Mouse (Mus musculus): ENCODE results near the gene Pex14. TPM values are rescaled to one million over a fixed set of nuclear protein-coding genes. Genes with fewer than 3 reads are reported as not detected.
A peak's percentile ranks its signal among the peaks of the same experiment; 100 is the strongest.
"Not testable (repeated sequence)": the region's sequence is repeated elsewhere in the genome, so short reads cannot be mapped to it uniquely, and the experiment has no call there.

Gene Pex14
- total RNA-seq (2021) = 73.6 and 74.6 TPM in 2 replicates
- long read RNA-seq, transcript Pex14-201 (9 exons, 2,006 nt) = major isoform, 207 of 249 reads
- long read RNA-seq, partial matches to known transcripts = 15 of 249 reads
- long read RNA-seq, other reads (novel, unspliced or antisense) = 27 of 249 reads

DNA sequence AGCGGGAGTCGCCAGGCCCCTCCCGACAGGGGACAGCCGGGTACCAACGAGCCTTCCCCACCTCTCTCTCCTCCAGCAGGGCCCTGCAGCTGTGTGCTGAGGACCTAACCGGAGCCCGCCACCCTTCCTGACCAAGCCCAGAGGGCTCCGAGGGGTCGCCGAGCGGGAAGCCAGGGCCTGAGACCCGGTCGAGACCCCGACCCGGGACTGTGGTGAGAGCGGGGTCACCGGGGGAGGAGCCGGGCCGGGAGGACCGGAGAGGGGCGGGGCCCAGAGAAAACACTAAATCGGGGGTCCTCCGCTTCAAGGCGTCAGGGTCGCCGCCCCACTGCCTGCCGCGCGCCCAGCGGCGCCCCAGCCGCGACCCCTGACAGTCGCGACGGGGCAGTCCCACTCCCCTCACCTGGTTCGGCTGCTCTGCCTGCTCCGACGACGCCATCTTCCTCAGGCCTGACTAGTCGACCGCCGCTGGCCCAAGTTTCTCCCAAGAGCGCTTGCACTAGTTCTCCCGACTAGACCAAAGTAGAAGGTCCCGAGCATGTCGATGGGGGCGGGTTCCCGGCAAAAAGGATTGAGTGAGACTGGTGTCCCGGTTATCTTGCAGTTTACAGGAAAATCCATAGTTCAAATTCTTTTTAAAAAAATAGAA is at the start of gene Pex14:
TSS of gene Pex14 (minus strand) at position 508 of the 649 bp plus-strand sequence.
- DNase-seq = peak; percentile 90

DNA sequence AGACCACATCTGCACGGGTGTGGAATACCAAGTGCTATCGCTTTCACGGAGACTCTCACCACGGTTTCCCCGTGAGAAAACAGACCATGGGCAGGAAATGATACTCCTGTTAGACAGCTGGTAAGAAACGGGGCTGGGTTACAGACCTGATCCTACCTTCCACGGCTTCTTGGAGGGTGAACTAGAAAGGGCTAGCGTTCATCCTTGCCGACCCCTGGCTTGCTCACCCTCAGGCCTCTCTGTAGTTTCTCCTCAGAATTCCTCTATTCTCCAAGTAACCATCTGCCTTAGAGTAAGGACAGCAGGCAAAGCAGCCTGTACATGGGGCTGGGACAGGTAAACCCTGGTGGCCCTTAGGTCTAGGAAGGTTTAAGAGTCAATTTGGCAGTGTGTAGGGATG is 49.5 kb upstream of the Pex14 start:
- DNase-seq = no peak

DNA sequence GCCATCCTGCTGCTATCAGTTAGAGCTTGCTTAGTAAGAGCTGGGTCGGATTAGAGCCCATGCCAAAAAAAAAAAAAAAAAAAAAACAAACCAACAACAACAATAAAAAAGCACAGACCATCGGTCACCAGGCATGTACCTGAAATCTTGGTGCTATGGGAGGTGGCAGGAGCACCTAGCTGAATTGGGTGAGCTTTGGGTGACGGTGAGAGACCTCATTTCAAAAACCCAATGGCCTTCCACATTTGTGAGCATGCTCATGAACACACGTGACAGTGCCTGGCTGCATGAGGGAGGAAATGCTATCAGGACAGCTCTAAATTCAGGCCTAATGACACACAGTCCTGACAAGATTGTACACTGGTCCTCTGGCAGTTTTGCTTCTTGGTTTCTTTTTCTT is 48.4 kb upstream of the Pex14 start:
- DNase-seq = no peak

DNA sequence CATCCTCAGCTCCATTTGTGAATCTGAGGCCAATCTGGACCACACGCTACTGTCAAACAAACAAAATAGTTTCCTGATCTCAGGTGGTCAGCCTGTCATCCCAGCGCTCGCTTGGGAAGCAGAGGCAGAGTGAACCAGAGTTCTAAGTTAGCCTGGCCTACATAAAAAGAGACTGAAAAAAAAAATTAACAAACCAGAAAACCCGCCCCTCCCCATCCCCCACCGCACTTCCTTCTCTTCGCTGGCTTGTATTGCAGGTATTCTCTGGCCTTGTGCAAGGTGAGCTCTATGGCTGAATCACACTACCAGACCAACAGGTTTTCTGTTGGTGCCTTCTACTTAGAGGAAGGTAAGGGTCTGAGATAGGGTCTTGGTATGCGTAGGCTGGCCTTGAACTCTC is 47.9 kb upstream of the Pex14 start:
- DNase-seq = no peak

DNA sequence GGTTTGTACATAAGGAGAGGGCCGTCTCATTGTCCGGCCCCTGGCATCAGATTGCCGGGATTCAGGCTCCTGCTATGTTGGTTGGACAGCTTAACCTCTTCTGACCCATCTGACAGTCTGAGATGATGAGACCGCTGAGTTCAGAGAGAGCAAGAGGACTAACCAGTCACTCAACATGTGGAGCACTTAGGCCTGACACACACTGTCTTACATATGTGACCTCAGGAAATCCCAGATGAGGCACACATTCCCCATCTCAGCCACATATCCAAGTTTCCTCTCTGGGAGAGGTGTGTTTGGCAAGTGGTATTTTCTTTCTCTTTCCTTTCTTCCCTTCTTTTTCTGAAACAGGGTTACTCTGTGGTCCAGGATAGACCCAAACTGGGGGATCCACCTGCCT is 45.5 kb upstream of the Pex14 start:
- no peak for DNase-seq

DNA sequence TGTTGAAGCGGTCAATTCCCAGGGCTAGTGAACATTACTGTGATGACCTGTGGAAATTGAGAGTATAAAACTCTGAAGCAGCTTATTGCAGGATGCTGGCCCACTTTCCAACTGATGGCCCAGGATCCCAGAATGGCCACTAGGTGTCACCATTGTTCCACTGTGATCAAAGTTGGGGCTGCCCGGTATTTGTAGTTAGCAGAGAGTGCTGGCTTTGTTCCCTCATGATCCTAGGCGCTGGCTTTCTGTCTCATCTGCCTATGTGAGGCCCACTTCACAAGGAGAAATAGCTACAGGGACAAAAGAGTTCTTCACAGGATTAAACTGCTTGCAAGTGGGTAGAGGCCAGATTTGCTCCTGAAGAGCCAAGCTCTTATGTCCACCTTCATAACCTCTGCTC is 44.8 kb upstream of the Pex14 start:
- peak; percentile 68 for DNase-seq

DNA sequence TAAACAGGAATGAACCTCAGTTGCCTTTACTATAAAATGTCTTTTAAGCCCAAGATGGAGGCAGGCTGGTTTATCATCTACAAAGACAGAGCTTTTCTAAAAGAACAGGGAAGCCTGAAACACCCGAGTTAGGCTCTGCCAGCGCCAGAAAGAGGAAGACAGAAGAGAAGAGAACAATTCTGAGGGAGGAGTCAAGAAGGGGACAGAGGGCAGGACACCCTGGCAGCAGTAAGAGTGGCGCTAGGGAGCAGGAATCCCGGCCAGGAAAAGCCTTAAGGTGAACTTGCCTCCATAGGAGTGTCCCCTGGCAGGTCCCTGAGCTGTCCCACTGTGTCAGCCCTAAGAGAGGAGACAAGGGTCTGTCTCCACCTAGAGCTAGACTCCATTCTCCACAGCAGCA is 43.9 kb upstream of the Pex14 start:
- DNase-seq = no peak

DNA sequence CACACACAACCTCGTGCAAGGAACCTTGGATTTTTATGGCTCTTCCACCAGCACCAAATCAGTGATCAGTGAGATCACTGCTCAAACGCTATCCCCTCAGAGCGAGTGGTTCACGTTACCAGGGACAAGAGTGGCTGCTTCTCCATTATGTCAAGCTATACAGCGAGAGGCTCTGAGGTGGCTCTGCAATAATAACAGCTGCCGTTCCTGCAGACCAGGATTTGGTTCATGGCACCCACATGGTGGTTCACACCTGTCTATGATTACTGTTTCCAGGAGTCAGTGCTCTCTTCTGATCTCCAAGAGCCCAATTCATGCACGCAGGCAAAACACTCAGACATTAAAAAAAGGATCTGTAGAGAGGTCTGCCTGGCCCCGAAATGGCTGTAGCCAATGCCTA is 38.8 kb upstream of the Pex14 start:
- DNase-seq = no peak

DNA sequence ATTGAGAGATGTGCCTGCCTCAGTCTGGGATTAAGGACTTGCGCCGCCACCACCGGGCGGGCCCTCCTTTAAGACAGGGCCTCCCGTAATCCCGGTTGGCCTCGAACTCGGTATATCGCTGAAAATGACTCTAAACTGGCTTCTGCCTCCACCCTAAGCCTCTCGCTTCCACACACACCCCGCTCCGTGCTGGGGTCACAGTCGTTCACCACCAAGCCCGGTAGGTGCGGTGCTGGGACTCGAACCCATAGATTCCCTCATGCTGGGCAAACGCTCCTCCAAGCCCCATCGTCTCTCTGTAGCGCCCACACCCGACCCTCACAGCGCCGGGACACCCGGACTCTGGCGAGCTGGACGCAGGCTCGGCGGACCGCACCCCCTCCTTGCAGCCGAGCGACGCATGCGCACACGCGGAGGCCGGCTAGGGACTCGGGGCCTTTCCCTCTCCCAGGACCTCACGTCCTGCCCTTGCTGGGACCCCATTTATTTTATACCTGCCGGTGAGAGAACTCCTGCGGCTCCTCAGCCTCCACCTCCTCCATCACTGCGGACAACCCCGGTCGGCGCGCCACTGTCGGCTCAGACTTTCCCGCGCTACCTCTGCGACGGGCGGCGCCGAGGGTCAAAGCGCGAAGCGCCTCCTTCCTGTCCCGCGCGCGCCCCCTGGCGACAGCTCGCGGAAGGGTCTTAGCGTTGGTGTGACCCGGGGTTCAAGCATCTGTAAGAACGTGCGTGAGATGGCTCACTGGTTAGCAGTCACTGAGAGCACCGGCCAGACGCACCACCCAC is 37.5 kb upstream of the Pex14 start, which contains the start of gene Cenps:
TSS of gene Cenps (minus strand) at position 648 of the 789 bp plus-strand sequence.
- DNase-seq = peak; percentile 92

DNA sequence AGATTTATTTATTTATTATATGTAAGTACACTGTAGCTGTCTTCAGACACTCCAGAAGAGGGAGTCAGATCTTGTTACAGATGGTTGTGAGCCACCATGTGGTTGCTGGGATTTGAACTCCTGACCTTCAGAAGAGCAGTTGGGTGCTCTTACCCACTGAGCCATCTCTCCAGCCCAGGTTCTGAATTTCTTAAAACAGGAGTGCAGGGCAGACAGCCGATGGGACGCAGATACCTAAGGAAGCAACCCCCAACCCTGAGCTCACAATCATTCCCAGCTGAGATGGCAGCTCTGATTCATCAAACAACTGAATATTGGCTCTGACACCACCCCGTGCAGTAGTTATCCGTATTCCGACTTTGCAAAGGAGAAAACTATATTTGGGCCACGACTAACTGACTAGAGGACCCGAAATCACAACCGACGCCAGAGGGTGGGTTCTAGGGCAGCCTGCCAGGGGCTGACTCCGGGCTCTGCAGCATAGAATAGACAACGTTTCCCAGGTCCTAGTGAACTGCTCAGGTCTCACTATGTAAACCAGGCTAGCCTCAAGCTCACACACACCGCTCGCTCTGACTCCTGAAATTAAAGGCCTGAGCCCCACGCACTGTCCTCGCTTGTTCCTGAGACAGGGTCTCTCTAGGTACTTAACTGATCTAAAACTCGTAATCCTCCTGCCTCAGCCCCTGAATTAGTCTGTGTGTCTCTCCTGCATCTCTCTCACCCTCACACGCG is 36.6 kb upstream of the Pex14 start:
- no peak for DNase-seq

DNA sequence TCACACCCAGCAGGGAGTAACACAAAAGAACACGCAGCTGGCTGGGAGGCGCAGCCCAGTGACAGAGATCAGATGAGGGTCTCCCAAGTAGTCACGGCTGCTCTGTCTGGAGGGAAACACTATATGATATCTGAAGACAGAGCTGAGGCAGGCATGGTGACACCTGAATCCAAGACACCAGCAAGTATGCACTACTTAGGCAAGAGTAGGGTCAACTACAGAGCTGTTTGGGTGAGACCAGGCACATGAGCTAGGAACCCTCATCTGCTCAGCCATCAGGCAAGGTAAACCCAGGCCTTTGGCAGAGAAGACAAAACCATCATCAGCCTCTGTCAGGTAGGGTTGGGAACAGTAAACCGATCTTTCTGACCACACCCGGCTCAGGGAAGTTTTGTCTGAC is 33.7 kb upstream of the Pex14 start:
- no peak for DNase-seq

DNA sequence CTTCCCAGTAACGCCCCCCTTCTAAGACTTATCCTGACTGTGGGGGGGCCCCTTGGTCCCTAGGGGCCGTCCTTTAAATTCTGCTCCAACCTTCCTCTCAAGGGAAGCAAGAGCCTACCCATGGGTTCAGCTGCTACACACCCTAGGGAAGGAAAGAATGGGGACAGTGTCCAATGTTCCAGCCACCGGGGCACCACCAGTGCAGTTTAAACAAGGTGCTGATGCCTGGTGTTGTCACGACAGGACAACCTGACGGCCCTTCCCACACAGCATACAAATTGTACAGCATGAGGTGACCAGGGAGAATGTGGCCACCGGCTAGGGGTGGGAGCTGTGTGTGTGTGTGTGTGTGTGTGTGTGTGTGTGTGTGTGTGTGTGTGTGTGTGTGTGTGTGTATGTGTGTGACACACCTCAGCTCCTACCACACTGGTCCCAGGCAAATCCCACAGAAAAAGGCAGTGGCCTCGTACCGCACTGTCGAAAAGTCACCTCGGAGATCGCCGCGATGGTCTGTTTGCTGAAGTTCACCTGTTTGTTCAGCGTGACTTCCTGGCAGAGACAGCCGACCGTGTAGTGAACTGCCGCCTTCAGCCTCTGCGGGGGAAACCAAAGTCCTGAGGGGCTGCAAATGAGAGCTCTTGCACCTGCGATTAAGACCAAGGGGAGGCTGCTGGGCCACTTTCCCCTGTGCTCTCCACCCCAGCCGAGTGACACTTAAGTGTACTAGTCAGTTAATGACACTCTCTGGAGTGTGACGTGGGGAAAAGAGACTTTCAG is 32.3 kb upstream of the Pex14 start:
- no peak for DNase-seq

DNA sequence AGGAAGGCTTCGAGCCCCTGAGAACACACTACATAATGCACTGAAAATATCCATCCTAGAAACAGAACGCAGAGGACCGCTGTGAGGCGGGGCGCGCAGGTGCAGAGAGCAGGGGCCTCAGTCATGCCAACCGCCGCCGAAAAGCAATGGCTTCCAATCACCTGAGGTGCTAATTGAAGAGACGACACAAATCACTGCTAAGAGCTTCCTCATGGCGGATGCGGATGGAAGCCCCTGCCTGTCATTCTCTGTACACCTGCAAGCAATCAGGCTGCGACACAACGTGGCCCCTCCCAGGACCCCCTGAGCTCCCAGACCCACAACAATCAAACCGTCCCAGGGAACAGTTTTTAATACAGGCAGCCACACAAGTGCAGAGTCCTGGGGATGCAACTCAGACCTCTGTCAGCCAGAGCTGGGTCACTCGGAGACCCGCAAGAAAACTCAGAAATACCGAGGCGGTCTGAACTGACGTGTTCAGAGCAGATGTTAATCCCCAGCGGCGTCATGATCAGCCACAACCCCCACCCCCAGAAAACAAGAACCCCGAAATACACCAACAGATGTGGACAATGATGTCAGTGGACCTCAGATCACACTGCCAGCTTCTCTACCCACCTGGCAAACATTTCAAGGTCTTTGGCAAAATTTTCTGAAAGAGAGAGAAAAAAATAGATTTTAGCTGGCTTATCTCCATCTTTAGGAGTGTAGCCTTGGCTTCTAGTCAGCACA is 31.5 kb upstream of the Pex14 start:
- no peak for DNase-seq

DNA sequence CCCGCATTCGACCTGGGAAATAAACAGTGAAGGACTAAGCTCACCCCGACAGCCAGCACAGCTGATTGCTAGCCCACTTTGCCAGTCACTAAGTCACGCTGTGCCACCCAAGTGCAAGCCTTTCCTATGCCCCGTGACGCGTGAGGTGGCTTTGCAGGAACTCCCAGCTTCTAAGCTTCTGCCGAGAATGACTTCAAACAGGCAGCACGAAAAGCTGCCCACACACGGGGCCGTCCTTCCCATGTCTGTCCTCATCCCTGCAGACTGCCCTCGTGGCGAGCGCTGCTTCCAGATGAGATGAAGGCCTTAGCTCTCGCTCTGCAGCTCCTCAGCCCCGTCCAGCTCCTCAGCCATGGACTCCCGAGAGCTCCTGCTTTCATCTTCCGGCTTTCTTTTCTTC is 28.8 kb upstream of the Pex14 start:
- no peak for DNase-seq

DNA sequence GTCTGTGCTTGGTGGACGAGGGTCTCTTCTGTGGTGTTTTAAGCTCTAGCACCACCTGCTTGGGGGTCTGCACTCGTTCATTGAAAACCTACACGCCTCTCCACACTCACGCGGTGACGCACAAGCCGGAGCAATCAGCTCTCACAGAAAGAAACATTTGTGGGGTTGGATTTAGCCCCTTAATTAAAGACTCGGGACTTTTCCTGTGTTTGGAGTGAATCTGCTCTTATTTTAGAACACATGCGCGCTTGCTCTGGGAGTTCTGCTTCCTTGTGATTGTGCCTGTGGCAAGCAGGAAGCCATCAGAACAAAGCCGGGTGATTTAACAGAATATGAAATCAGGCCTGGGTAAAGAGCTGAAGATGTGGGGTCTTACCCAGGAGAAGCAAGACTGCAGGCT is 27.0 kb upstream of the Pex14 start, which contains the start of gene Cort:
TSS of gene Cort (minus strand) at position 101 of the 400 bp plus-strand sequence.
- DNase-seq = no peak

DNA sequence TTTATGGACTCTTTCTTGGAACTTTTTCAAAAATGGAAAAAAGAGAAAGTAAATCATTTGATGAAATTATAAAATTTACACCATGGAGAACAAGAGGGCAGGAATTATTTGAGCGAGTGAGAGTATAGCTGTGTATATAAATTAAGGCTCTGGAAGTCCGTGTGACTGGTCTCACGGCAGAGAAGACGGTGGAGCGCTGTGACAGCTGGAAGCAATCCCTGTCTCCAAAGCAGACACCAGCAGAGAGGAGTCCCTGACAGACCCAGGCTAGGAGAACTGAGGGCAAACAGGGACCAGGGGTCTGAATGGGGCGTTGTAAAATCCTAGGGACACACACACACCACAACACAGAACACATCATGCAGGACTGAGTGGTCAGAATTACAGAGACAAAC is 26.4 kb upstream of the Pex14 start:
- DNase-seq = no peak

DNA sequence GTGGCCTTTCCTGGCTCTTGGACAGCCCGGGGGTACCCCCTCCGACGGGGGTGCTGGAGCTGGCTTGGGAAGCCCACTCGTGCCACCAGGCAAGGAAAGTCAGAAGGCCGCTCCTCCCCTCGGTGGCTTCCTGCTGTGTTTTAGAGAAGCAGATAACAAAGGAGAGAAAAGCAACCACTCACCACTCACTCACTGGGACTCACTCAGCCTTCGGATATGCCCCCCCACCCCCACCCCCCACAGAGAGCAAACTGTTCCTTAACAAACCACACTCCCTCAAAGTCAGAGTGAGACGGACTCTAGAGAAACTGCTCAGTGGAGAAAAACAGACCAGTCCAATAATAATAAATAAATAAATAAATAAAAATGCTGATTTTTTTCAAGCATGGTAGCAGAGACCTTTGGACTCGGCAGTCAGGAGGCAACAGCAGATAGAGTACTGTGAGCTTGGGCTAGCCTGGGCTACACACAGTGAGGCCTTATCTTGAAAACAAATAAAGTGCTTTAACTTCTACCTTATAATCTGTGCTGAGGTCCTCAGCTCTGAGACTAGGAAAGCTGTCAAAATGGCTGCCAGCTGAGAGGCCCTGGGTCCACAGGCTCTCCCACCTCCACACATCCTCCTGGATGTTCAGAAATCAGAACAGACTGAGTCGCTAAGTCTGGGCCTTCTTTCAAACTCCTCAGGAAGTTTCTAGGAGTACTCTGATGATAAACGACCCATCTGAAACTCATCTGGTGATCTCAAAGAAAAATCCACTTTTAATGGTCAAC is 25.9 kb upstream of the Pex14 start:
- DNase-seq = no peak

DNA sequence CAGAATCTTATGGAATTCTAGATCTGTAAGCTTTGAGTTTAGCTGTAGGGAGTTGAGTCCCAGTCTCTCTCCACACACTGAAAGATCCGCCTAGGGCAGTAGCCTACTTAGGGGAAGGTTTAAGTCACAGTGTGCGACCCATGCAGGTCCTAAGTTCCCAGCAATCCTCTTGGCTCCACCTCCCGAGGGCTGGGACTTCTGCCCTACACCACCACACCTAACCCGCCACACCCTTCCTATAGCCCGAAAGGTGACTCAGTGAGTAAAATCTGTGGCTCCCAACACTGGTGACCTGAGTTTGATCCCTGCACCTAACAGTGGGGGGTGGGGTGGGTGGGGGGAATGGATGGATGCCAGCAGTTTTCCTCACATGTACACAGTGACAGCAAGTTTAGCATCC is 23.8 kb upstream of the Pex14 start:
- DNase-seq = no peak

DNA sequence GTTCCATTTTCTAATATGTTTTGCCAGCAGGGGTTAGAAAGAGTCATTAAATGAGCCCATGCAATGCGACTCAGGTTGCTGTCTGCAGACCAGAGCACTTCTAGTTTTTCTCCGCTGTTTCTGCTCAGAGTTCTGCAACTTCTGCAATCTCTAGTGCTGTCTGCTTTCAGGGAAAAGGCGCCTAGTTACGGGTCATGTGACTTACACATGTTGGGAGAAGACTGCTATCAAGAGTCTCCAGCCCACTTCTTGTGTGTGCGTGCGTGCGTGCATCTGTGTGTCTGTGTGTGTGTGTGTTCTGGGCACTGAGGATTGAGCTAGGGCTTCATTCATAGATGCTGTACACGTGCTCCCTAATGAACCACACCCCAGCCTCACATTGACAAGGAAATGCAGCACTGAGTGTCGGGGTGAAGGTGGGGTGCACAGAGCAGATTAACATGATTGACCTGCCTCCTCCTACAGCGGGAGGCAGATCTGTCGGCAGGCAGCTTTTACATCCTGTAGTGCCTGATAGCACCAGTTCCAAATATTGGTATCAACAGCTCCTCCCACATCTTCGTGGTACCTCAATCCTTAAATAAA is 20.4 kb upstream of the Pex14 start:
- not testable (repeated sequence) for DNase-seq

Data from adrenal gland, postnatal 25 days (tissue).